Mouse (Mus musculus) adrenal gland, adult 18-20 months (tissue): ENCODE results near the gene Hs6st3. TPM values are rescaled to one million over a fixed set of nuclear protein-coding genes. Genes with fewer than 3 reads are reported as not detected.
A peak's percentile ranks its signal among the peaks of the same experiment; 100 is the strongest.
"Not testable (repeated sequence)": the region's sequence is repeated elsewhere in the genome, so short reads cannot be mapped to it uniquely, and the experiment has no call there.

ENCODE experiments used
- DNase-seq, 2 experiments: peaks; one replicate each; pipeline ENCODE4 v3.0.0; 2021 to 2022; ENCODE audit warnings: low spot score in 2 of 2
- total RNA-seq, 2 experiments: library from RNA; stranded (reverse); gene quantifications; 1 replicate in 1 of 2; 2 replicates in 1 of 2; pipeline ENCODE4 v1.2.3; 2021

Hs6st3 gene
- total RNA-seq, 2 experiments from 2014 or later: 0.36 to 0.90 TPM

DNA sequence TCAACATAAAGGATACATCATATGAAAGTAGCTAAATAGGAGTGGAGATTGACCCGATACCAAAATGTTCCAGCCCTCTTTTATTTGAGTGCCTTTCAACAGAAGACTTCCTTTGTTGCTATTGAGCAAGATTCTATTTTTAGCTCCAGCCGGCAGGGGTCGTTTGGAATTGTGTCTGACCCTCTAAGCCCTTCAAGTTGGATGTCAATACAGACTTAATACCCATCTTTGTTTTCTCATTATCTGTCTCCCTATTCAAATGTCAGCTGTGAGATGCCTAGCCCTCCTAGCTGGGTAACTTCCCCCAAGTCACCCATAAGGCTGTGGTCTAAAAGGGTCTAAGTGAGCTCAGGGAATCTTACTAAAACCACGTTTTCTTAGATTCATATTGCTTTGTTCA is 312.3 kb downstream of the Hs6st3 start:
- DNase-seq: no peak

DNA sequence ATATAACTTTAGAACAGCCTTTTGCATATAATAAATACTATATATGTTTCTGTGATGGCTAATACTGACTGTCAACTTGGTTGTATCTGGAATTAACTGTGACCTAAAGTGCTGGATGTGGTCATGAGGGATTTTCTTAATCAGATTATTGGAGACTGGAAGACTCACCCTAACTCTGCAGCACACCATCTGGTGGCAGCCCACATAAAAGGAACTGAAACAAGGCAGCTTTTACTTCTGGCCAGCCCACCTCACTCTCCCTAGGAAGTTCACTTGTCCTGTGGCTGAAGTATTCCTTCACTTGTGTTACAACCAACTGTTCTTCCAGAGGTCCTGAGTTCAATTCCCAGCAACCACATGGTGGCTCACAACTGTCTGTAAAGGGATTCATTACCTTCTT is 313.5 kb downstream of the Hs6st3 start:
- no peak for DNase-seq

DNA sequence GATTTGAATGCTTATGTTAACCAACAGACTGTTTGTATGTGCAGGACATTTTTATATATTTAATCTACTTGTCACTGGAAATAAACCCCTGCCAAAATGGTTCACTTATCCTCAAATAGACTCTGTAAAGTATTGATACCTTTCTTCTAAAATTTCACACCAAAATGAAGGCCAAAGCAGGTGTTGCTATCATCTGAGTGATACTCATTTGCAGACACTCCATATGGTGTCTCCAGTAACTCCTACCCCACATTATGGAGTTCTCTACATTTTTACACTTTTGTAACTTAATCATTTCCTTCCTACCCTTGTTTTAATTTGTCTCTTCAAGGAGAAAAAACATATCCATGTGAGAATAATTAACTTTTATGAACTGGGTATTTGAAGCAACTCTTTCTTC is 314.2 kb downstream of the Hs6st3 start:
- DNase-seq: no peak

DNA sequence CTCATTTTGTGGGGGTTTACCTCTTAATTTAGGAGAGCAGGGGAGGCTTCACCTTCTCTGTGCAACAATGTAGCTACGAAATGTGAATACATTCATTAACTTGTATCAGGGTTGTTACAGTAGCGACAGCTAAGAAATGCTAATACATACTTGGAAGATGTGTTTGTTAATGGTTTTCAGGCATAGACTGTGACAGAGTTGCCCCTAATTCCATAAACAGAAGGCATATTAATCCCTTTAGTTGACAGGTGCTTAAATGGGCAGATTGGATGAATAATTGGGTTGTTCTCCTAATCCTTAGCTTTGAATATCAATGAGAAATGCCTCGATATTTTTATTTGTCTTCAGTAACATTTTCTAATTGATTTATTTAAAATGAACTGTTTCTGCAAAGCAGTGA is 314.7 kb downstream of the Hs6st3 start:
- no peak for DNase-seq

DNA sequence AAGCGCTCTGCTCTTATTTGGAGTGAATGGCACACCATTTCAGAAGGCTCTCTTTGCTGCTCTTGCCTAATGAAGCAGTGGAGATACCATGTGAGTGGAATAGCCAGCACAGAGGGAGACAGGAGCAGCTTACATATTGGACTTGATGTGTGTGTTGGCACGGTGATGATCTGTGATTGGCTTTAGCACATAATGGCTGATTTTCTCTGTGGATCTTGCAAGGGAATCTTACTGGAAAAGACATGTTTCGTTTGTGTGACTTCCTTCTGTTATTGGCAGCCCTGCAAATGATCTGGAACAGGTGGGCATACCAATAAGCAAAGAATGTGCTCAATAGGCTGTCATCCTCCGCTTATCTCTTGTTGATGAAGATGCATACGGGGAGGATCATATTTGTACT is 326.2 kb downstream of the Hs6st3 start:
- DNase-seq: no peak

DNA sequence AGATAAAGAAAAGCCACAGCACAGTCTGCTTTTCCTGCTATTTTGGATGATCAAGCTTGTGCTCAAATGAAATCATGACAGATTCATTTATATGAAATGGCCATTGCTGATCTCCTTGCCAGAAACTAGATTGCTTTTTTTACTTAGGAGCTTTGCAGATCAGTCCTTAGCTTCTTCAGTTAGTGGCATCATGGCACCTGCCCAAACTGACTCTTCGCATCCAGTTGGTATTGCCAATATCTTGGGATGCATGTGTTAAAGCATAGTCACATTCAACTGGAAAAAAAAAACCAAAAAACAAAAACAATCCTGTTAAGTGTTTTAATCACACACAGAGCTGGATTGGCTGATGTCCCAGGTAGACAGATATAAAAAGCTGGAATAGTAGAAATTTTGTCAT is 326.7 kb downstream of the Hs6st3 start:
- no peak for DNase-seq

DNA sequence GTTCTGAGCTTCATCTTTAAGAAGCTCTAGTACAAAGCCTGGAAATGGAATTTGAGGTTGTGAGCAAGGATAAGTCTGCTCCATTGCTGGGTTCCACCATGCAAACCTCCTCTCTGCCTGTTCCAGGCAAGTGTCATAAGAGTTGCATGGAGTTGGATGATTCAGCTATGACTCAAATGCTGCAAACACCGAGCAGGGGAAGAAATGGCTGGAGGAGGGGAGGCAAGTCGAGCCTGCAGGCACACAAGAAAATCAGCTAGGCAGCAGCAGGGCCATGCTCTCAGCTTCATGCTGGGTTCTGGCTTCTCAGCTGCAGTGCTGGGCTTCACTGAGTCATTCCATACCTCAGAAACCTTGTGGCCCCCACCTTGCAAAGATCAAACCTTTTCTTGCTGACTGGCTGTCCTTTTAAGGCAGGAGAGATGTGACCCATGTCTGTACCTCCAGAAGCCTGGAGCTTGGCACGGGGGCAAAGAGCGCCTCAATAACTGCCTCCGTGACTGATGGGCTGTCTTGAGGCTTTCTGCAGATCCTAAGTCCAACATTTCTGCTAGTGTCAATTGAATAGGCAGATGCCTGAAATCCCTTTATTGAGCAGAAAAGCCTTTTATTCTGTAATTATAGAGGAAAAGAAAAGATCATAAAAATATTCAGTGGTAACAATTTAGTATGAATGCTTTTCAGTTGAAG is 328.9 kb downstream of the Hs6st3 start:
- peak in 1 of 2 experiments; percentile 2 for DNase-seq

DNA sequence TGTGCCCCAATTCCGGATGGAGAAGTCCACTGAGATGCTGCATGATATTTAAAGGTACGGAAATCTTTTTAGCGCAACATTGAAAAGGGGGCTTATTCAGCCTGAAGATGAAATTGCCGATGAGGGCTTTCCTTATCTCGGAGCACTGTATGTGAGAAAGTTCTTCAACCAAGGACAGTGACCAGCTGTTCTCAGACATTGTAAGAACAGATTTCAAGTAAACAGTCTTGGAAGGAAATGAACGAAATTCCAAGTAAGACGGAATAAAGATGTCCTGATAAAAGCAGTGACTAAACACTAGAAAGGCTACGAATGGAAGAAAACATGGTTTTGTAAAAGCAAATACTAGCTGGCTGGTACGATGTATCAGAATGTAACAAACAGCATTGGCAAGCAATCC is 338.4 kb downstream of the Hs6st3 start:
- no peak for DNase-seq

DNA sequence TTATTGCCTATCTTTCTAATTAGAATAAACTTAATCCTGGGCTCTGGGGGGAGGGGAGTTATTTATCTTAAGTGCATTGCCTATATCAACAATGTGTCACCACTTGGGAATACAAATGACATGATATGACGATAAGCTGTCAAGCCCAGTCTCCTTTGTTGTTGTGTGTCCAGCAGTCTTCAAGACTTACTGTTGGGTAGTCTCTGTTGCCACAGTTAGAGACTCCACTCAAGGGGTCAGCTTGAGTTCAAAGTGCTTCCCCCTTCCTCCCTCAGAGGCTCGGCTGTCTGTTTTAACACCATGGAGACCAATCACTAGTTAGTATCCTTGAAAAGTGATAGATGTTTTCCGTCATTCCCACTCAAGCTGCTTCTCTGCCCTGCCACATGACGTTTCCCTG is 339.7 kb downstream of the Hs6st3 start:
- no peak for DNase-seq

DNA sequence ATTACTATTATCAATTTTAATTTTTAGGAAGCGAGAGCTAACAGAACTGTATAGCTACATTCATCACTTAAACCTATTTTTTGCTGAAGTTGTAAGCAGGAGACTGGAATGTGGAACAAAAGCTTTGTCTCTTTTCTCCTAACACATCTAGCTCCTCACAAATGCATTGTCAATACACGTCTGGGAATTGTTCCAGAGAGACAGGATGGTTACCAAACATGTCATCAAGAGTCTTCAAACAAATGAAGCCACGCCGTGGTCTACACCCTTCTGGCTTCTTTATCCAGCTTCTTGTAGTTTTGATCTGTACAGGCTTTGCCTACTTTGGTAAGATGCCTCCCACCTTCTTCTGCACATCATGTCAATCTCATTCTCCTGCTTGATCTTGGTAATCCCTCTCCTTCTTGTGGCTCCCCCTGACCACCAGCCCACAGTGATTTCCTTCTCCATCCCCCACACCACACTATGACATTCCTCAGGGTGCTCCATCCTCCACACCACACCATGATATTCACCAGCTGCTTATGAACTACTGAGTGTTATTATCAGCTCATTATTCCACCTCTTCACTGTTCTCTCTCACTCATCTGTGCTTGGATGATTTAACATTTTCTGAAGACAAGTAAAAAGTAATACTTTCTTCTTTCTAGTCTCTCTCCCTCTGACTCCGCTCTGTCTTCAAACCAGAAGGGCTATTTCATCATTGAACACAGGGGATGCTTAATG is 351.0 kb downstream of the Hs6st3 start:
- no peak for DNase-seq

DNA sequence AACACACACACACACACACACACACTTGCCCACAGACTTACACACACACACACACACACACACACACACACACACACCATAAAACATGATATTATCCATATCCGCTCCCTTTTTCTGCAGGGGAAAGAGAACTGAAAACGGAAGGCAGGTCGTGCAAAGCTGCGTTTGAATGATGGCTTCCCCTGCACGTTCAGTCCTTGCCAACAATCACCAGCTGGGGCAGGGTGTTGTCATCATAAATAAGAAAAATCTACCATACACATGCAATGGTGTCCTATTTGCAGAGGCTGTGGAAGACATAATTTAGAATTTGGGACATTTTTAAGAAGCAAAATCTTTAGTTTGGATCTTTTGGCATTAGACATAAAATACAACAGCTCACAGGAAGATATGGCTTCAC is 382.5 kb downstream of the Hs6st3 start:
- DNase-seq: no peak

DNA sequence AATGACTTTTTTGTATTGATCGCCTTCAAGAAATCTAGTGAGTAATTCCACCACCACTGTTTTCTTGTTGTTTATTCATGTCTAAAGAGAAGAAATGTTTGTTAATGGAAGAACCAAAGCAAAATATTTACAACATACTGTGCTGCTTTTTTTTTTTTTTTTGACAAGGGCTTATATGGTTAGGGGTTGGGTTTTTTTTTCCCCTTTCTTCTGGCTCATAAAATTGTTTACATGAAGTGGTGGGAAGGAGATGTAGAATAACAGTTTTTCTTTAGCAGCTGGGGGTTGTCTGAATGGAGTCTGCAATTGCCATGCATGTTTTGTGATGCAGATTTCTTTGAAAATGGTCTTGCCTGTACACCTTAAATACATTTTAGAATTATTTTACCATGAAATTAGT is 382.9 kb downstream of the Hs6st3 start:
- no peak for DNase-seq

DNA sequence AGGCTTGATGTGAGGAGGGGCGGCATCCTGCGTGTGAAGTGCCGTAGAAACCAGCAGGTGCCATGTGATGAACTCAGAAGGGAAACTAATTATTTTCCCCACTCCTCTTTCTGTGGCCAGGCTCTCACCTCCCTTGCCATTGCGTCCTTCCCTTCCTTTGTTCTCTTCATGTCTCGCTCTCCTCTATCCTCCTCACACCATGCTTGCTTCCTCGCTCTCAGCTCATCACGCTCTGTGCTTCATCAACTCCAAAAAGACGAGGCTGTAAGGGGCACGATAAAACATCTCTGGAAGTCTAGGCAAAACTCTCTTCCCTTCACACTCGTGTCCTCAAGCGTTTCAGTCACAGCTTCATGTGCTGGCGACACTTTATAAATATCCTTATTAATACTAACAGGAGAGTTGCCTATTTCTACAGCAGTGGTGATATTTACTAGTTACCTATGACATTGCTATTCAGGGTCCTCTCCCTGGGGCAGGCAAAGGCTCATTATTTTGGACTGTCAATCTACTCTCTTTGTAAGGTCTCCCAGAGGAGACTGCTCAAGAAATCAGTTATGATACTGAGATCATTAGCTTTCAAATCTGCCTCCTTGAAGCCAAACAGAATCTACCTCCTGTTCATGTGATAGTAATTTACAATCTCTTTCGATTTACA is 394.9 kb downstream of the Hs6st3 start:
- DNase-seq: no peak

DNA sequence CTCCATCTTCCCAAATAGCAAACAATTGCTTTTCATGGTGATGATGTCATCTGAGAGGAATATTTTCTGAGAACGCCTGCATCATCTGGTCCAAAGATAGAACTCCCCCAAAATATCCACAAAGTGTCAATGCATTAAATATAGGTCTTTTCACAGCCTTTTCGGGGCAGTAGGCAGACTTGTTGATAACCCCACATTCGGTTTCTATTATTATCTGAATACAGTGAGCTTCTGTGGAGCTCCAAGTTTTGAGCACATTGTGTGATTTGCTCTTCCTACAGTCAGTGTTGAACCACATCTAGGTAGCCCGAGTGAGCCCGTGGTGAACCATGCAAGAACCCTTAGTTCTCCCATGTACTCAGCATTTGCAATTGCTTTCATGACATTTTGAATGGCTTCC is 402.4 kb downstream of the Hs6st3 start:
- DNase-seq: no peak

DNA sequence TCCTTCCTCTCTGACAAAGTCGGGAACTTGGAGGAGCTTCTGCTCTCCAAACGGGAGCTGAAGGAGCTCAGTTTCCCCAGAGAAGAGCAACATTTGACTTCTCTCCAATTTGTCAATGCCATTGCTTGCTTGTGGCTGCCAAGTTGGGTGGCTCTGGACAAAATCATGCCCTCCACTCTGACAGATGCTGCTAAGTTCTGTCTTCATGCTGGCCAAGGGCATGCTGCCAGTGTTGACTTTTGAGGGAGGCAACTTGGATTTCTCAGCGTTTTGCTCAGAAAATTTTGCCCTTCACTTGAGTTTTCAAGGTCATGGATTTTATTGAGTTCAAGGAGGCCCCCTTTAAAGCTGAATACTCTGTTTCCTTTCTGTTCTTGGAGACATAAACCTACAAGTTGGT is 406.5 kb downstream of the Hs6st3 start:
- no peak for DNase-seq

DNA sequence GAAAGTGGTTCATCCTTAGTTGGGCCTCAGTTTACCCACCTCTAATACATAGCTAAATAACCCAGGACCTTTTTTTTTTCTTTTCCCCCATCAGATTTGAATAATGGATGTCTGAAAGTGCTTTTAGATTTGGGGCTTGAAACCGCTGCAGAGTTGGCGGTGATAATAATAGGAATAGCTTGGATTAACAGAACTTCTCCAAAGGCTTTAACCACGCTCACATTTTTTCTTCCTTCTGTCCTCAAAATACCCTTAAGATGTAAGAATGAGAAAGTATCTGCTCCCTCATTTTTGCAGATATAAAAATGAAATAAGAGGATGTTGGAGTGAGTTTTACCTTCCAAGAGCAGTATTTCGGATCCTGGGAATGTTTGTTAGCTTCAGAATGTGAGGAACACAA is 420.2 kb downstream of the Hs6st3 start:
- DNase-seq: no peak

DNA sequence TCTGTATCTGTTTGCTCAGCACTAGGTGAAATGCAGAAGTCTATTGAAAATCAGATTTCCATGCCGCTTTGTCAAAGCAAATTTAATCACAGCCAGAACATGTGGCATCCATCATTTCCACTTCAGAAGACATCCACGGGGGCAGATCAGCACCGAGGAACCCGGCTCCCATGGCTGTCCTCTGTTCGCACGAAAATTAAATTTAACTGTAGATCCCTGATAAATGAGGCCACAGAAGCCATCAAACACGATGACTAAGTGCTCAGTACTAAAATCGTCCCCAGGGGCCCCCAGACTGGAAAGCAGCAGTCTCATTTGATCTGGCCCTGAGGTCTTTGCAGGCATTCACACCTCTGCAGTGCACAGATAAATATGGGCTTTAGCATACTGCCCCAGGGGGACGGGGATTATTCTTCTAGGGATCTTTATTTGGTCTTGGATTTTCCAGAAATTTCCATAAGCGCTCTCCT is 443.9 kb downstream of the Hs6st3 start:
- no peak for DNase-seq

DNA sequence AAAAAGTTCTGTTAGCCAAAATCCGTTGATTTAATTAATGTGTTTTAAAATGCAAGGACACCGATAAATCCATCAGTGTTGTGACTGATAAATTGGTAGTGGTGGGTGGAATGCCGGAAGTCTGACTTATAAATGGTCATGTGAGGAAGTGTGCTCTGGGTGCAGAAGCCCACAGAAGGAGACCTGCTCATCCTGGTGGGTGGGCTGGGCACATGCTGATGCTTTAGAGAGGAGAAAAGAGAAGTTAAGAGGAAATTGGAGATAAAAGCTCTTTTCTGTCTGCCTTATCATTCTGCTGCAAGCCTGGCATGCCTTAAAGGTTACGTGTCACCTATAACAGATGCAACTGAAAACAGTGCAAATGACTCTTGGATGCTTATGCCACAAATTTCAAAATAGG is 446.9 kb downstream of the Hs6st3 start:
- no peak for DNase-seq

DNA sequence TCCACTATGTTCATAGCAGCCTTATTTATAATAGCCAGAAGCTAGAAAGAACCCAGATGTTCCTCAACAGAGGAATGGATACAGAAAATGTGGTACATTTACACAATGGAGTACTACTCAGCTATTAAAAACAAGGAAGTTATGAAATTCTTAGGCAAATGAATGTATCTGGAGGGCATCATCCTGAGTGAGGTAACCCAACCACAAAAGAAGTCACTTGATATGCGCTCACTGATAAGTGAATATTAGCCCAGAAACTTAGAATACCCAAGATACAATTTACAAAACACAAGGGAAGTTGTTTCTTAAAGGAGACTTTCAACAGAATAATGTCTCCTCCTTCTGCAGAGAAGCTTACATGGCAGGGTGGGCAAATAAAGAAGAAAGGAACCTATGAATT is 449.2 kb downstream of the Hs6st3 start:
- not testable (repeated sequence) for DNase-seq

DNA sequence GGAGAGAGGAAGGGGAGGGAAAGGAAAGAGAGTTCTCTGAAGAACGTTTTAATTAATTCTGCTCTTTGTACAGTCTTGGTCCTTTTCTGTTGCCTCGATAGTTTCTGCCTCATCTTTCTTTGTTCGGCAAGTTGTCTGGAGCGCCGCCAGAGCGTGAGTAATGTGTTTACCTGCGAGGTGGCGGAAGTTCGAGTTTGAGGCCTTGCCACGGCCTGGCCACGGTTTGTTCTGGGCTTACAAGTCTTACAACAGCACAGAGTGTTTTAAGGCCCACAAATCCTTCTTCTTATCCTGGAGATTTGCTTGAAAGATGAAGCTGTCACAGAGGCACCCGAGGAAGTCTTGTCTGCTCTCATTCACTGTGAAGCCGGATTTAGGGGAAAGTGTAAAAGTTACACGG is 466.2 kb downstream of the Hs6st3 start:
- DNase-seq: no peak

DNA sequence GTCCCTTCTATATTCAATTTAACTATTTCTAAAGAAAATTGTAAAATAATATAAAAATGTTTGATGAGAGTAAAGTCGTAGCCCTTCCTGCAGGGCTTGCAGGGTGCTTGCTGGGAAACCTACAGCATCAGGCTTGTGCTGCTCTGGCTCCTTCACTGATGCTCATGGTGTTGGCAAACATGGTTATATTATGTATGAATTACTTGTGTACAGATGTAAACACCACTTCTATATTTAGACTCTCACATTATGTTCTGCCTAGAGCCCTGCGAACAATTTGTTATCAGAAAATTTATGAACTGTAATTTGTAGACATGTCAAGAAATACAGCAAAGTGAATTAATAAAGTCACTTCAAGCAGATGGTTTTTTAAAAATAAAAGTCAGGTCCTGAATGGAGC is 474.7 kb downstream of the Hs6st3 start:
- no peak for DNase-seq

DNA sequence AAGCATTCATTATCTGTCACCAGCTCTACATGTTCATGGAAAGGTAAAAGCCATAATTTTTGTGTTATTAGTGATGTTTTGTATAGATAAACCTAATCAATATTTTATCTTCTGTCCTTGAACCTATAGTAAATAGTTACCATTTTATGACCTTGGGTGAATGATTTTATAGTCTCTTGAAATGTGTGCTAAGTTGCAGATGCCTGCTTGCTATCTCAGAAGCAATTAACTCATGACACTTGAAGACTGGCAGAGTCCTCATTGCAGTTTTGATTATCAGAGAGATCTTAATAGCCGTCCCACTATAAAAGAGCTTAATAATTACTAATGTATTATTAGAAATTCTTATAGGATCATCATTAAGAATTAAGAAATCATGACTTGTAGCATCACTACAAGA is 491.0 kb downstream of the Hs6st3 start:
- DNase-seq: no peak
